Mouse (Mus musculus): ENCODE results near the gene Gbf1. TPM values are rescaled to one million over a fixed set of nuclear protein-coding genes. Genes with fewer than 3 reads are reported as not detected.

Gbf1 gene
- 97.0 TPM for total RNA-seq (2023)

GRCm38 (mm10) chr19:46152127-46152803 is at the start of gene Gbf1:
TSS of gene Gbf1 (plus strand) at chr19:46152509.

GRCm38 (mm10) chr19:46131694-46132525 is 20.4 kb upstream of the Gbf1 start, which contains the start of gene Elovl3:
TSS of gene Elovl3 (plus strand) at chr19:46131897.

GRCm38 (mm10) chr19:46147511-46148371 is 4.6 kb upstream of the Gbf1 start, which contains the start of gene Pitx3:
TSS of gene Pitx3 (minus strand) at chr19:46148326.

GRCm38 (mm10) chr19:46304216-46304841 is 152.0 kb downstream of the Gbf1 start, which contains the start of gene Nfkb2:
TSS of gene Nfkb2 (plus strand) at chr19:46304320.

GRCm38 (mm10) chr19:46326756-46327305 is 174.5 kb downstream of the Gbf1 start, which contains the start of gene Psd:
TSS of gene Psd (minus strand) at chr19:46327156.

GRCm38 (mm10) chr19:46328081-46329030 is 176.0 kb downstream of the Gbf1 start, which contains the start of gene Fbxl15:
TSS of gene Fbxl15 (plus strand) at chr19:46328184.

Other genes with a start within 250 kb of the Gbf1 start
- gene Armh3, start 154.0 kb upstream of the Gbf1 start, total RNA-seq (2023) = 17.7 TPM
- 4.5 TPM for gene Hps6, start 149.0 kb upstream of the Gbf1 start, total RNA-seq (2023)
- gene Pprc1, start 107.6 kb upstream of the Gbf1 start, total RNA-seq (2023) = 95.8 TPM
- gene Ldb1, start 107.3 kb upstream of the Gbf1 start, total RNA-seq (2023) = 374 TPM
- 73.9 TPM for gene Nolc1, start 76.6 kb upstream of the Gbf1 start, total RNA-seq (2023)
- not detected for gene Elovl3, start 20.6 kb upstream of the Gbf1 start, total RNA-seq (2023)
- not detected for gene Pitx3, start 4.2 kb upstream of the Gbf1 start, total RNA-seq (2023)
- 98.9 TPM for gene Nfkb2, start 151.8 kb downstream of the Gbf1 start, total RNA-seq (2023)
- gene Psd, start 174.6 kb downstream of the Gbf1 start, total RNA-seq (2023) = 0.21 TPM
- gene Fbxl15, start 175.7 kb downstream of the Gbf1 start, total RNA-seq (2023) = 4.1 TPM
- 23.6 TPM for gene Cuedc2, start 186.2 kb downstream of the Gbf1 start, total RNA-seq (2023)
- gene Mfsd13a, start 188.6 kb downstream of the Gbf1 start, total RNA-seq (2023) = 4.6 TPM
- not detected for gene 2310034G01Rik, start 197.8 kb downstream of the Gbf1 start, total RNA-seq (2023)
- gene Actr1a, start 243.2 kb downstream of the Gbf1 start, total RNA-seq (2023) = 107 TPM
- gene Sufu, start 244.4 kb downstream of the Gbf1 start, total RNA-seq (2023) = 42.5 TPM

Measured in CD4-positive naive resting alpha-beta T cell, adult 76 days (primary cell).